Mouse (Mus musculus): Measurements from ENCODE around the gene Rnf185. TPM values are rescaled to one million over a fixed set of nuclear protein-coding genes. Genes with fewer than 3 reads are reported as not detected.

The Rnf185 gene
- polyA plus RNA-seq, 1 experiment from 2014 or later: 27.6 TPM

DNA sequence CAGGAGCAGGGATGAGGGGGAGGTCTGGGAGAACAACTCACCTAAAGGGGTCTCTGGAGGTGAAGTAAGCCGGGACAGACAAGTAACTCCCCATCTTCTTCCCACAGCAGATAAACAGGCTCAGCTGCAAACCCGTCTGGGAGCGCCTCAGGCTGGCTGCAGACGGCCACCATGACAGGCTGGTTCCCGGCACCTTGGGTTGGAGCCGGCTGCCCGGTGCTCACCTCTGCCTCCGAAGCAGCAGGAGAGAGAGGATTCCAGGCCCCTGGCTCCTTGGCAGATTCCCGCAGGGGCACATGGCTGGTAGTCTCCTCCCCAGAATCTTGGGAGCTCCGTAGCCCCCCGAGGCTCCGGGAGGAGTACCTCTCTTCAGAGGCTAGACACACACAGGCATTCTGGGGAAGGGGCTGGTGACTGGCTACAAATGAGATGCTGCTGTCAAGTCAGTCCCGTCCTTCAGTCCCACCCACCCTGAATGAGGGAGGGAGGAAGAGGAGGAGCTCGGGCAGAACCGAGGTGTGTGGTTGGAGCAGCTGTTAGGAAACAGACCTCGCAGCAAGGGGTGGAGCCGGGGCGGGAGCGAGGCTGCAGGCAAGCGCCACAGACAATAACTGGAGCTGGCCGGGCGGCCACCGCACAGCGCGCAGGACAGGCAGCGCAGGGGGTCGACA is 81.1 kb downstream of the Rnf185 start:
- peak overlapping the region; percentile 60 for H3K27ac ChIP-seq
- H3K4me3 ChIP-seq (replicated peaks): peak overlapping the region; percentile 52
- peak overlapping the region; percentile 90 for H3K4me2 ChIP-seq
- H3K27me3 ChIP-seq (replicated peaks): no peaks in the 10 kb centered on the region
- no peaks in the 10 kb centered on the region for H3K9me3 ChIP-seq
- ATAC-seq (ENCODE audit: insufficient read depth, low FRiP score, low read depth): peak; percentile 87
- WGBS: 4% methylated on average over 27 of the region's 27 CpGs
- H3K36me3 ChIP-seq: no peaks in the 10 kb centered on the region
- H3K9ac ChIP-seq: peak overlapping the region; percentile 61; the same call in 1 of the 2 replicates
- H3K4me1 ChIP-seq: peaks cover 41% of the 10 kb centered on the region

DNA sequence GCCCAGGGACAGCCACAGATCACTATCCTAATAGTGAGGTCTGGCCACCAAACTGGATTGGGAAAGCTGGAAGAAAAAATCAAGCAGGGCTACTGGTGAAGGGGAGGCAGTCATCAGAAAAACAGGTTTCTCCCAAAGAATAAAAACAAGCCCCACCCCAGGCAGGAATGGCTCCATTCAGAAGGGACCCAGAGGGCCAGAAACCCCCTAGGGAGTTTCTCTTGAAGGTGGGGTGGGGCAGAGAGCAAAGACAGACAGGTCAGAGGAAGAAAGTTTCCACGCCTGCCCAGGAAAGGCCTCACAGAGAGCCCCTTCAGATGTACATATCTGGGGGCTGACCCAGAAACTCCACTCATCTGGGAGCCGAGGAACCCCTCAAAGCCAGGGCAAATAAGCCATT is 82.0 kb downstream of the Rnf185 start:
- peak overlapping the region; percentile 90 for H3K4me2 ChIP-seq
- H3K27ac ChIP-seq: peak overlapping the region; percentile 60
- H3K9ac ChIP-seq: no peak overlapping the region
- H3K36me3 ChIP-seq: no peaks in the 10 kb centered on the region
- no peaks in the 10 kb centered on the region for H3K27me3 ChIP-seq (replicated peaks)
- H3K4me3 ChIP-seq (replicated peaks): peak overlapping the region; percentile 52
- ATAC-seq (ENCODE audit: insufficient read depth, low FRiP score, low read depth): no peak
- WGBS: 67% methylated on average over 2 of the region's 2 CpGs
- H3K4me1 ChIP-seq: peaks cover 39% of the 10 kb centered on the region
- no peaks in the 10 kb centered on the region for H3K9me3 ChIP-seq

DNA sequence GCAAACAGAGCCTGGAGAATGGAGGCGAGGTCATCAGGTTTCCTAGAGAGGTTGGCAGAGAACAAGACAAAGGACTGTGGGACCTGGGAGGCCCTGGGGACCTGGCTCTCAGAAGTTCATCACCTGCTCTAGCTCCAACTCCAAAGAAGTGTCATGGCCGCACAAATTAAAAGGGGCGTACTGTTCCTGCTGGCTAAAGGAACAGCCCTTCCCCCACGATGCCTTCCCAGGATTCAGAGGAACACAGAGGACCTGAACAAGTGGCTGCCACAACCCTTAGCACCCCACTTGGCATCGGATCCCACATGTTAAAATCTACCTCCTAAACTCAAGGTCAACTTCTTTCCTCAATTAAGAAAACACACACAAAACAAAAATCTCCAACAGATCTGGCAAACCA is 82.7 kb downstream of the Rnf185 start:
- Histone ChIP-seq H3K9me3 (no peaks in the 10 kb centered on the region), H3K9ac (no peak overlapping the region), H3K36me3 (no peaks in the 10 kb centered on the region), H3K27ac (peak overlapping the region; percentile 60), H3K4me2 (peak overlapping the region; percentile 90), H3K4me1 (peaks cover 32% of the 10 kb centered on the region), H3K27me3 (replicated peaks) (no peaks in the 10 kb centered on the region), H3K4me3 (replicated peaks) (peak overlapping the region; percentile 52; the same call in 1 of the 2 replicates)
- WGBS: 78% methylated on average over 5 of the region's 5 CpGs
- no peak for ATAC-seq (ENCODE audit: insufficient read depth, low FRiP score, low read depth)

DNA sequence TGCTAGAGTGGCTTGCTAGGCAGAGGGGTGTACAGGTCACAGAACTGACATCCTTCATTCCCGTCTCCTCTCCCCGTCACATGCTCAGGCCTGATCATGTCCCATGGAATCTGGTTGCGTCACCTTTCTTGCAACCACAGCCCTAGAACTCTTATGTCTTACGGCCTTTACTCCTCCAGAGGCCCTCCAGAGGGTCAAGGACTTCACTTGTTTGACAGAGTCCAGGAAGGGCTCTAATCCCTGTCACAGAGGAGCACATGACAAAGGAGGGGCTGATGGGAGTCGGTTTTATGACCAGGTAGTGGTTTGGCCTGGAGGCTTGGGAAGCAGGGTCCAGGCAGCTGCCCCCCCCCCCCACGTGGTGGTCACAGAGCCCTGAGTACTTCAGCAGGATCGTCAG is 83.2 kb downstream of the Rnf185 start:
- Histone ChIP-seq H3K4me1 (peaks cover 28% of the 10 kb centered on the region), H3K27ac (peak overlapping the region; percentile 60; the same call in 1 of the 2 replicates), H3K27me3 (replicated peaks) (no peaks in the 10 kb centered on the region), H3K9me3 (no peaks in the 10 kb centered on the region), H3K4me2 (peak overlapping the region; percentile 90), H3K4me3 (replicated peaks) (no peak overlapping the region), H3K9ac (no peak overlapping the region), H3K36me3 (no peaks in the 10 kb centered on the region)
- ATAC-seq (ENCODE audit: insufficient read depth, low FRiP score, low read depth): no peak
- WGBS: 46% methylated on average over 7 of the region's 7 CpGs

DNA sequence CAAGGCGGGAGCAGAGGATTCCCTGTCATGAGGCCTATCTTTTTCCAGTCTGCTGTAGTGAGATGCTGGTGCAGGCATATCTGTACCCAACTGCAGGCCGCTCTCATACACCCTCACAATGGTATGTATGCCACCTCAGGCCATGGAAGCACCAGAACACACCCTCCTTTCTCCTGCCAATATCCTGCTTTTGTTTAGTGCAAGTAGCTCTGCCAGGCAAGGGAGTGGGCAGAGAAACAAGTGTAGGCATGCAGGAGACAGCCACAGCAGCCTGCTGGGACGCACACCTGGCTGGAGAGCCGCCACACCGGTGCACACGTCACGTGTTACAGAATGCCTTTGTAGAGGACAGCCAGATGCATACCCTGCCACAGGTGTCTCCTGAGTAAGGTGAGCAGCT is 85.8 kb downstream of the Rnf185 start:
- Histone ChIP-seq H3K4me3 (replicated peaks) (no peak overlapping the region), H3K27ac (peak overlapping the region; percentile 51), H3K4me2 (no peak overlapping the region), H3K9me3 (no peaks in the 10 kb centered on the region), H3K36me3 (no peaks in the 10 kb centered on the region), H3K9ac (no peak overlapping the region), H3K4me1 (peaks cover 11% of the 10 kb centered on the region), H3K27me3 (replicated peaks) (no peaks in the 10 kb centered on the region)
- ATAC-seq (ENCODE audit: insufficient read depth, low FRiP score, low read depth): 0 out of 2 replicates have a peak, but pooled peaks have one; percentile 3
- 78% methylated on average over 7 of the region's 7 CpGs for WGBS

Other genes starting within 250 kb of the Rnf185 start
- 44.9 and 55.7 TPM in 2 replicates for gene Eif4enif1, start 250.0 kb downstream of the Rnf185 start, polyA plus RNA-seq (2015; fragmentation: Nextera tagmentation; extraction: Ambion mirVana)
- 223 and 232 TPM in 2 replicates for gene Drg1, start 185.9 kb downstream of the Rnf185 start, polyA plus RNA-seq (2015; fragmentation: Nextera tagmentation; extraction: Ambion mirVana)
- gene Patz1, start 163.5 kb downstream of the Rnf185 start, polyA plus RNA-seq (2015; fragmentation: Nextera tagmentation; extraction: Ambion mirVana): 39.9 and 42.0 TPM in 2 replicates
- 10.6 and 12.1 TPM in 2 replicates for gene Pik3ip1, start 122.0 kb downstream of the Rnf185 start, polyA plus RNA-seq (2015; fragmentation: Nextera tagmentation; extraction: Ambion mirVana)
- gene Limk2, start 43.2 kb downstream of the Rnf185 start, polyA plus RNA-seq (2015; fragmentation: Nextera tagmentation; extraction: Ambion mirVana): 70.5 and 75.9 TPM in 2 replicates
- gene Pla2g3, start 35.9 kb upstream of the Rnf185 start, polyA plus RNA-seq (2015; fragmentation: Nextera tagmentation; extraction: Ambion mirVana): 0.48 and 0.82 TPM in 2 replicates
- 2.9 and 3.4 TPM in 2 replicates for gene Inpp5j, start 52.5 kb upstream of the Rnf185 start, polyA plus RNA-seq (2015; fragmentation: Nextera tagmentation; extraction: Ambion mirVana)
- 125 and 131 TPM in 2 replicates for gene Selenom, start 62.3 kb upstream of the Rnf185 start, polyA plus RNA-seq (2015; fragmentation: Nextera tagmentation; extraction: Ambion mirVana)
- 97.9 and 105 TPM in 2 replicates for gene Smtn, start 88.2 kb upstream of the Rnf185 start, polyA plus RNA-seq (2015; fragmentation: Nextera tagmentation; extraction: Ambion mirVana)
- 23.4 and 25.8 TPM in 2 replicates for gene Morc2a, start 196.8 kb upstream of the Rnf185 start, polyA plus RNA-seq (2015; fragmentation: Nextera tagmentation; extraction: Ambion mirVana)